Mouse (Mus musculus) hindbrain, embryonic 14.5 days (tissue): Measurements from ENCODE around the gene Akr7a5. TPM values are rescaled to one million over a fixed set of nuclear protein-coding genes. Genes with fewer than 3 reads are reported as not detected.
A peak's percentile ranks its signal among the peaks of the same experiment; 100 is the strongest.

Experiments used
- ATAC-seq: fragments of 200-750 bp; cut with Nextera tagmentation; 2 replicates; pipeline ENCODE4 v1.8.0; 2017; ENCODE audit warnings: moderate number of reproducible peaks, mild to moderate bottlenecking, moderate TSS enrichment, moderate library complexity; ENCODE audit not compliant: low FRiP score
- DNase-seq: peaks from one replicate; pipeline ENCODE4 v3.0.0-alpha.2; 2015; ENCODE audit warnings: low spot score
- H3K27ac ChIP-seq: fragments of 300-500 bp; sonication (generic); 2 replicates; pipeline ENCODE4 v1.5.1; 2014; ENCODE audit warnings: mild to moderate bottlenecking, moderate library complexity
- H3K27me3 ChIP-seq: fragments of 300-500 bp; sonication (generic); 2 replicates; pipeline ENCODE4 v1.6.1; 2014; ENCODE audit warnings: mild to moderate bottlenecking, low read length, mixed read lengths; ENCODE audit not compliant: control insufficient read depth, insufficient read depth
- H3K36me3 ChIP-seq: fragments of 300-500 bp; sonication (generic); replicated peaks from 2 replicates; pipeline ENCODE4 v1.6.1; 2014; ENCODE audit not compliant: control insufficient read depth, insufficient read depth
- H3K4me1 ChIP-seq: fragments of 300-500 bp; sonication (generic); replicated peaks from 2 replicates; pipeline ENCODE4 v1.6.1; 2014; ENCODE audit warnings: antibody characterized with exemption, low read length, mixed read lengths; ENCODE audit not compliant: control insufficient read depth, insufficient read depth
- H3K4me2 ChIP-seq: fragments of 300-500 bp; sonication (generic); replicated peaks from 2 replicates; pipeline ENCODE4 v1.6.1; 2014; ENCODE audit warnings: mild to moderate bottlenecking, moderate library complexity
- H3K4me3 ChIP-seq: fragments of 300-500 bp; sonication (generic); replicated peaks from 2 replicates; pipeline ENCODE4 v1.5.1; 2014; ENCODE audit warnings: mild to moderate bottlenecking, low read length
- H3K9ac ChIP-seq: fragments of 300-500 bp; sonication (generic); 2 replicates; pipeline ENCODE4 v1.6.1; 2014
- H3K9me3 ChIP-seq: fragments of 300-500 bp; sonication (generic); 2 replicates; pipeline ENCODE4 v1.6.1; 2016; ENCODE audit warnings: low read length; ENCODE audit not compliant: control insufficient read depth
- WGBS: fragments of 180-500 bp; shearing (Covaris S2); extraction: QIAGEN DNeasy Blood & Tissue Kit; methylation state at CpG from one replicate; pipeline ENCODE4 v1.1.7; 2014; 5-methylcytosine and 5-hydroxymethylcytosine counted together
- polyA plus RNA-seq: library from polyadenylated mRNA; unstranded; fragments of >200 nt; fragmentation: Nextera tagmentation; extraction: Ambion mirVana; gene quantifications from 2 replicates; pipeline ENCODE4 v1.2.1, GENCODE M21; 2014

Gene Akr7a5
- polyA plus RNA-seq, 1 experiment from 2014 or later, result 58.7 TPM

GRCm38 (mm10) chr4:139338145-139338544, 27.6 kb downstream of the Akr7a5 start:
- ATAC-seq (no peak), DNase-seq (no peak)
- H3K4me3 ChIP-seq, result no peak overlapping the region
- H3K27me3 ChIP-seq, result peaks cover 17% of the 10 kb centered on the region
- no peak overlapping the region for H3K9ac ChIP-seq
- no peak overlapping the region for H3K4me2 ChIP-seq
- no peaks in the 10 kb centered on the region for H3K4me1 ChIP-seq
- H3K36me3 ChIP-seq, result no peaks in the 10 kb centered on the region
- WGBS, result 60% methylated on average over 33 of the region's 33 CpGs
- no peak overlapping the region for H3K27ac ChIP-seq
- no peaks in the 10 kb centered on the region for H3K9me3 ChIP-seq

- H3K9me3 ChIP-seq, result no peaks in the 10 kb centered on the region
- H3K4me3 ChIP-seq, result no peak overlapping the region
- H3K9ac ChIP-seq, result no peak overlapping the region
- H3K36me3 ChIP-seq, result peaks cover 7% of the 10 kb centered on the region
- no peaks in the 10 kb centered on the region for H3K4me1 ChIP-seq
- WGBS, result 80% methylated on average over 4 of the region's 4 CpGs
- ATAC-seq, result no peak
- peaks cover 17% of the 10 kb centered on the region for H3K27me3 ChIP-seq
- no peak for DNase-seq
- no peak overlapping the region for H3K4me2 ChIP-seq
- no peak overlapping the region for H3K27ac ChIP-seq
These were observed 30.3 kb downstream of the Akr7a5 start for GRCm38 (mm10) chr4:139340835-139341234.

- no peak overlapping the region for H3K4me2 ChIP-seq
- H3K4me3 ChIP-seq, result no peak overlapping the region
- no peaks in the 10 kb centered on the region for H3K4me1 ChIP-seq
- peaks cover 12% of the 10 kb centered on the region for H3K36me3 ChIP-seq
- no peak for ATAC-seq
- H3K9ac ChIP-seq, result no peak overlapping the region
- DNase-seq, result no peak
- WGBS, result 75% methylated on average over 7 of the region's 7 CpGs
- H3K27me3 ChIP-seq, result peaks cover 14% of the 10 kb centered on the region
- no peaks in the 10 kb centered on the region for H3K9me3 ChIP-seq
- no peak overlapping the region for H3K27ac ChIP-seq
These were observed 31.2 kb downstream of the Akr7a5 start for GRCm38 (mm10) chr4:139341556-139342233.

GRCm38 (mm10) chr4:139343718-139344117, 33.2 kb downstream of the Akr7a5 start:
- no peaks in the 10 kb centered on the region for H3K27me3 ChIP-seq
- no peak overlapping the region for H3K9ac ChIP-seq
- no peak overlapping the region for H3K4me3 ChIP-seq
- H3K9me3 ChIP-seq, result no peaks in the 10 kb centered on the region
- no peak overlapping the region for H3K27ac ChIP-seq
- no peaks in the 10 kb centered on the region for H3K4me1 ChIP-seq
- ATAC-seq (no peak), DNase-seq (no peak)
- WGBS, result 72% methylated on average over 5 of the region's 5 CpGs
- peaks cover 33% of the 10 kb centered on the region for H3K36me3 ChIP-seq
- H3K4me2 ChIP-seq, result no peak overlapping the region

- no peaks in the 10 kb centered on the region for H3K9me3 ChIP-seq
- no peak overlapping the region for H3K9ac ChIP-seq
- H3K4me2 ChIP-seq, result no peak overlapping the region
- H3K4me1 ChIP-seq, result no peaks in the 10 kb centered on the region
- H3K4me3 ChIP-seq, result no peak overlapping the region
- WGBS, result 74% methylated on average over 23 of the region's 23 CpGs
- H3K27me3 ChIP-seq, result no peaks in the 10 kb centered on the region
- H3K27ac ChIP-seq, result no peak overlapping the region
- H3K36me3 ChIP-seq, result peaks cover 46% of the 10 kb centered on the region
- ATAC-seq (no peak), DNase-seq (no peak)
These were observed 35.0 kb downstream of the Akr7a5 start for GRCm38 (mm10) chr4:139345416-139346019.

GRCm38 (mm10) chr4:139351931-139352711, 41.6 kb downstream of the Akr7a5 start, which contains the start of the genes Mrto4, Emc1 and Ubr4:
Gene Mrto4 (minus strand): TSS chr4:139352576.
Gene Emc1 (plus strand): TSS chr4:139352587.
Gene Ubr4 (plus strand): TSS chr4:139352609.
- H3K9me3 ChIP-seq, result no peaks in the 10 kb centered on the region
- under 1% methylated on average over 64 of the region's 64 CpGs for WGBS
- peaks cover 14% of the 10 kb centered on the region for H3K4me1 ChIP-seq
- peak within 1 kb of the TSS; percentile 97 for H3K4me2 ChIP-seq
- no peaks in the 10 kb centered on the region for H3K27me3 ChIP-seq
- peaks cover 51% of the 10 kb centered on the region for H3K36me3 ChIP-seq
- H3K9ac ChIP-seq, result peak within 1 kb of the TSS; percentile 95
- H3K4me3 ChIP-seq, result peak within 1 kb of the TSS; percentile 91
- H3K27ac ChIP-seq, result peak within 1 kb of the TSS; percentile 98
- peak; percentile 95 for ATAC-seq
- peak; percentile 84 for DNase-seq

GRCm38 (mm10) chr4:139352832-139353231, 42.3 kb downstream of the Akr7a5 start:
- Histone ChIP-seq H3K27me3 (no peaks in the 10 kb centered on the region), H3K36me3 (peaks cover 51% of the 10 kb centered on the region), H3K9me3 (no peaks in the 10 kb centered on the region), H3K4me3 (peak overlapping the region; percentile 91), H3K9ac (peak overlapping the region; percentile 95), H3K4me2 (peak overlapping the region; percentile 97), H3K27ac (peak overlapping the region; percentile 98), H3K4me1 (peaks cover 14% of the 10 kb centered on the region)
- 2% methylated on average over 7 of the region's 7 CpGs for WGBS
- no peak for DNase-seq
- ATAC-seq, result no peak

- H3K27ac ChIP-seq, result no peak overlapping the region
- no peak overlapping the region for H3K4me3 ChIP-seq
- no peak for ATAC-seq
- no peak overlapping the region for H3K9ac ChIP-seq
- no peak for DNase-seq
- peaks cover 73% of the 10 kb centered on the region for H3K36me3 ChIP-seq
- no peaks in the 10 kb centered on the region for H3K27me3 ChIP-seq
- no peak overlapping the region for H3K4me2 ChIP-seq
- WGBS, result 96% methylated on average over 3 of the region's 3 CpGs
- H3K9me3 ChIP-seq, result no peaks in the 10 kb centered on the region
- H3K4me1 ChIP-seq, result 0 out of 2 replicates have a peak, but pooled peaks cover 4% of the 10 kb centered on the region
These were observed 46.7 kb downstream of the Akr7a5 start for GRCm38 (mm10) chr4:139357211-139357610.
